8 mouse cellular contexts compared by ENCODE assay signal in the genomic region with DNA sequence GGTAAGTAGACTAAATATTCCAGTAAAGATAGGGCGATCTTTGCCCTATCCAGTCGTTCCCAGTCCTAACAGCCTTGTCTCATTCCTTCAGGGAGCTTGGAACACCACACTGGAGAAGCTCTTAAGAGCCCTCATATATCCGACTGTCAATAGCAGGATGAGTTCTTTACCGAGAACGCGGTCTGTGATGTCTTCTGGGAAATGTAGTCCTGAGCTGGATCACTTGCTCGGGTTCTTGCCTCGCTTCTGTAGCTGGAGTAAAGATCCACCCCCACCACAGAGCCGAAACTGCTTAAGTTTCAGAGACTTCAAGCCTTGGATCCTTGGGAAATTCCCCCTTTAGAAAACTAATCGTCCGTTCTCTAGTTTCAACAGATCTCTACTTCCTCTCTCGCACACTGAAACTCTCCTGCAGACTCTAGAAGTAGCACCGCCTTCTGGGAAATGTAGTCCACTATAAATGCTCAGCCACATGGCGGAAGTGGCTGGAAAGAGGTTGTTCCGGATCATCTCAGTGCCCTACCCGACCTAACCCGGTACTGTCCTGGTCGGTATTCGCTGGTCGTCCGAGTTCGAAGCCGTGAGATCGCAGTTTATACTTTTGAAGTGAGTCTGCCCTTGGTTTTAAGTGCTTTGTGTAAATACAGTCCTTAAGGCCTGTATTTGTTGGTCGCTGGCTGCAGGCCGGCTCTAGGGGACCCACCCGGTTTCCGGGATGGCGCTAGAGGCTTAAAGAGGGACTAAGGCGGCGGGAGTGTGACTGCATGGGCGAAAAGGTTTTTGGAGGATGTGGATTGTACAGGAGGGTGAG. TPM values are rescaled to one million over a fixed set of nuclear protein-coding genes. Genes with fewer than 3 reads are reported as not detected.
A peak's percentile ranks its signal among the peaks of the same experiment; 100 is the strongest.
DNase-seq lines count a peak whose midpoint lies in the region; ATAC-seq and TF ChIP-seq lines count a peak whose summit lies in the region.

TSS of gene Zfp84 (plus strand) at position 463 of the 811 bp plus-strand sequence.

- H3K9me3 ChIP-seq in heart, embryonic 12.5 days (replicated peaks) = no peaks in the 10 kb centered on the region
- no peaks in the 10 kb centered on the region for H3K9me3 ChIP-seq in kidney, postnatal 0 days (replicated peaks; ENCODE audit: low read length)
- H3K9me3 ChIP-seq in liver, embryonic 11.5 days (ENCODE audit: control insufficient read depth, low read length) = no peaks in the 10 kb centered on the region
- no peaks in the 10 kb centered on the region for H3K9me3 ChIP-seq in stomach, embryonic 14.5 days (ENCODE audit: control insufficient read depth, low read depth, low read length)

- H3K4me2 ChIP-seq in heart, embryonic 12.5 days = peak within 1 kb of the TSS; percentile 88
- peak within 1 kb of the TSS; percentile 63 for H3K4me2 ChIP-seq in kidney, postnatal 0 days (ENCODE audit: low read length)
- H3K4me2 ChIP-seq in liver, embryonic 11.5 days = peak within 1 kb of the TSS; percentile 90
- peak within 1 kb of the TSS; percentile 59 for H3K4me2 ChIP-seq in stomach, embryonic 14.5 days (replicated peaks; ENCODE audit: low read depth, low read length)

- no peak for TF ChIP-seq CTCF in brain, embryonic 14.5 days (IDR thresholded peaks at IDR 0.05; ENCODE audit: borderline replicate concordance, extremely low read depth, insufficient read depth, insufficient read length)
- TF ChIP-seq CTCF in kidney, postnatal 0 days (IDR thresholded peaks at IDR 0.05; ENCODE audit: low read depth) = no peak

- peak within 1 kb of the TSS; percentile 72 for H3K27ac ChIP-seq in heart, embryonic 12.5 days (ENCODE audit: poor library complexity, severe bottlenecking)
- H3K27ac ChIP-seq in kidney, postnatal 0 days = peak within 1 kb of the TSS; percentile 73
- peak within 1 kb of the TSS; percentile 72 for H3K27ac ChIP-seq in liver, embryonic 11.5 days (ENCODE audit: low read depth, low read length)
- peak within 1 kb of the TSS; percentile 87 for H3K27ac ChIP-seq in stomach, embryonic 14.5 days (ENCODE audit: low read length)

- H3K4me3 ChIP-seq in heart, embryonic 12.5 days = peak within 1 kb of the TSS; percentile 63
- H3K4me3 ChIP-seq in kidney, postnatal 0 days (replicated peaks; ENCODE audit: low read depth, low read length) = peak within 1 kb of the TSS; percentile 68
- peak within 1 kb of the TSS; percentile 68 for H3K4me3 ChIP-seq in liver, embryonic 11.5 days (ENCODE audit: low read depth, low read length)
- H3K4me3 ChIP-seq in stomach, embryonic 14.5 days (ENCODE audit: low read depth, low read length) = peak within 1 kb of the TSS; percentile 58

- WGBS in heart, embryonic 12.5 days = under 1% methylated on average over 32 of the region's 32 CpGs
- under 1% methylated on average over 32 of the region's 32 CpGs for WGBS in kidney, postnatal 0 days
- under 1% methylated on average over 32 of the region's 32 CpGs for WGBS in liver, embryonic 11.5 days
- WGBS in stomach, embryonic 14.5 days = under 1% methylated on average over 32 of the region's 32 CpGs

- H3K36me3 ChIP-seq in heart, embryonic 12.5 days = peaks cover 17% of the 10 kb centered on the region
- peaks cover 8% of the 10 kb centered on the region; the same call in 1 of the 2 replicates for H3K36me3 ChIP-seq in kidney, postnatal 0 days (ENCODE audit: insufficient read depth, low read length)
- peaks cover 6% of the 10 kb centered on the region for H3K36me3 ChIP-seq in liver, embryonic 11.5 days (ENCODE audit: control insufficient read depth, insufficient read depth, low read length)
- H3K36me3 ChIP-seq in stomach, embryonic 14.5 days (ENCODE audit: control insufficient read depth, insufficient read depth, low read length) = peaks cover 6% of the 10 kb centered on the region

- TF ChIP-seq POLR2A in brain, embryonic 14.5 days (IDR thresholded peaks at IDR 0.05; ENCODE audit: borderline replicate concordance, extremely low read depth, insufficient read depth, insufficient read length, poor library complexity, severe bottlenecking) = no peak; the same call in 1 of the 2 replicates

- no peaks in the 10 kb centered on the region for H3K27me3 ChIP-seq in heart, embryonic 12.5 days (replicated peaks)
- no peaks in the 10 kb centered on the region for H3K27me3 ChIP-seq in kidney, postnatal 0 days (ENCODE audit: insufficient read depth, low read length)
- no peaks in the 10 kb centered on the region for H3K27me3 ChIP-seq in liver, embryonic 11.5 days (replicated peaks; ENCODE audit: control insufficient read depth, insufficient read depth, low read length)
- H3K27me3 ChIP-seq in stomach, embryonic 14.5 days (ENCODE audit: control insufficient read depth, insufficient read depth, low read length) = no peaks in the 10 kb centered on the region

- DNase-seq in CD4-positive helper T cell, adult 2 months (ENCODE audit: low read depth, low spot score) = peak; percentile 94
- peak; percentile 98 for DNase-seq in brain, embryonic 14.5 days (ENCODE audit: low read depth)
- peak; percentile 99 for DNase-seq in kidney, postnatal 0 days (ENCODE audit: low spot score)
- DNase-seq in liver, embryonic 11.5 days (ENCODE audit: low spot score) = peak; percentile 85
- peak; percentile 94 for DNase-seq in naive thymus-derived CD4-positive, alpha-beta T cell, adult 2 months (ENCODE audit: low read depth)

- H3K4me1 ChIP-seq in heart, embryonic 12.5 days (replicated peaks) = peaks cover 14% of the 10 kb centered on the region
- peaks cover 7% of the 10 kb centered on the region for H3K4me1 ChIP-seq in kidney, postnatal 0 days (replicated peaks; ENCODE audit: insufficient read depth, low read length)
- peaks cover 8% of the 10 kb centered on the region for H3K4me1 ChIP-seq in liver, embryonic 11.5 days (replicated peaks; ENCODE audit: control insufficient read depth, insufficient read depth, low read length)
- H3K4me1 ChIP-seq in stomach, embryonic 14.5 days (ENCODE audit: control insufficient read depth, insufficient read depth, low read length) = peaks cover 4% of the 10 kb centered on the region; the same call in 1 of the 2 replicates

- peak within 1 kb of the TSS; percentile 75 for H3K9ac ChIP-seq in heart, embryonic 12.5 days
- H3K9ac ChIP-seq in kidney, postnatal 0 days (ENCODE audit: low read depth, low read length) = peak within 1 kb of the TSS; percentile 67
- H3K9ac ChIP-seq in liver, embryonic 11.5 days (ENCODE audit: low read depth, low read length) = peak within 1 kb of the TSS; percentile 70
- H3K9ac ChIP-seq in stomach, embryonic 14.5 days (replicated peaks; ENCODE audit: low read depth, low read length) = peak within 1 kb of the TSS; percentile 52

- peak; percentile 96 for ATAC-seq in erythroid progenitor cell, adult 5-6 weeks (replicated peaks; ENCODE audit: low FRiP score, poor library complexity, severe bottlenecking)
- peak; percentile 95 for ATAC-seq in heart, embryonic 12.5 days (ENCODE audit: insufficient number of reproducible peaks, low FRiP score)
- ATAC-seq in kidney, postnatal 0 days (replicated peaks; ENCODE audit: low FRiP score, low read depth) = peak; percentile 96
- ATAC-seq in liver, embryonic 11.5 days (replicated peaks; ENCODE audit: low FRiP score) = peak; percentile 93
- ATAC-seq in stomach, embryonic 14.5 days (ENCODE audit: insufficient number of reproducible peaks, insufficient read depth, low FRiP score, low read depth) = peak; percentile 94

RNA-seq across cellular contexts. Expression of gene Zfp84, which starts in this region (rescaled TPM):
- polyA plus RNA-seq in brain, embryonic 14.5 days (2012; rRNA removed) = 14.5 and 16.6 TPM in 2 replicates
- 2.9 and 5.9 TPM in 2 replicates for total RNA-seq in erythroid progenitor cell, adult 5-6 weeks (2015; ENCODE audit: low replicate concordance)
- 3.5 and 4.7 TPM in 2 replicates for total RNA-seq in erythroid progenitor cell, adult 5-6 weeks (2017; ENCODE audit: low replicate concordance)
- polyA plus RNA-seq in heart, embryonic 12.5 days (2016; fragmentation: Nextera tagmentation; extraction: Ambion mirVana) = 10.5 and 10.6 TPM in 2 replicates
- 10.5 and 10.6 TPM in 2 replicates for polyA plus RNA-seq in kidney, postnatal 0 days (2015; fragmentation: Nextera tagmentation; extraction: Ambion mirVana)
- 9.6 and 10.2 TPM in 2 replicates for polyA plus RNA-seq in liver, embryonic 11.5 days (2014; fragmentation: Nextera tagmentation; extraction: Ambion mirVana)
- polyA plus RNA-seq in stomach, embryonic 14.5 days (2014; fragmentation: Nextera tagmentation; extraction: Ambion mirVana) = 13.9 and 16.3 TPM in 2 replicates

Comparison
In these comparisons a context has a peak if more than half of its experiments do, and no peak if none do; other contexts are left out.
1. Peak in every context shown above with its lines: DNase-seq, ATAC-seq, H3K4me3 ChIP-seq and H3K27ac ChIP-seq.